Mouse (Mus musculus): ENCODE measurements at regions not wholly inside any gene's neighbourhood (a gene's known extent, or its start where the extent isn't known, plus 50 kb on each side); places are given as distances from the start of the nearest gene placed in this dataset.

DNA sequence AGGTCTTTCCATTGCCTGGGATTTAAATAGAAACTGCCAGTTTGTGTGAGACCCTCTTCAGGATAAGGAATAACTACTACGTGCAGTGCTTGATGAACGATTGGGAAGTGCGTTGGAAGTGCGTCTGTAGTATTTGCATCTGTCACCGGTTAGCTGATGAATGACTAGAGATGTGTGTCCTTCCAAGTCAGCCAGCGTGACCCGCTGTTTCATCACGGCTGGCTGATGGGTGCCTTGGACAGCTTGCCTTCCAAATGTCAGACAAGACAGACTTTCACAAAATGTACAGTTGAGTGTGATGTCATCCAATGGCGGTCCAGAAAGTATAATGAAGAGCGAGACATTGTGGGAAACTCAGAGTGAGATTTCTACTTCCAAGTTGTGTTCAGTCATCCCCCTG lies 93.9 kb downstream of the Kcnrg start:
- TF ChIP-seq POLR2A (IDR thresholded peaks at IDR 0.05; ENCODE audit: borderline replicate concordance, extremely low read depth, insufficient read depth, insufficient read length, poor library complexity, severe bottlenecking) (no peak), CTCF (IDR thresholded peaks at IDR 0.05; ENCODE audit: borderline replicate concordance, extremely low read depth, insufficient read depth, insufficient read length) (no peak)

Data from brain, embryonic 14.5 days (tissue).